Mouse (Mus musculus): ENCODE measurements around the gene 2310022A10Rik. TPM values are rescaled to one million over a fixed set of nuclear protein-coding genes. Genes with fewer than 3 reads are reported as not detected.

2310022A10Rik gene
- total RNA-seq, 2 experiments from 2014 or later: 23.1 to 26.2 TPM

DNA sequence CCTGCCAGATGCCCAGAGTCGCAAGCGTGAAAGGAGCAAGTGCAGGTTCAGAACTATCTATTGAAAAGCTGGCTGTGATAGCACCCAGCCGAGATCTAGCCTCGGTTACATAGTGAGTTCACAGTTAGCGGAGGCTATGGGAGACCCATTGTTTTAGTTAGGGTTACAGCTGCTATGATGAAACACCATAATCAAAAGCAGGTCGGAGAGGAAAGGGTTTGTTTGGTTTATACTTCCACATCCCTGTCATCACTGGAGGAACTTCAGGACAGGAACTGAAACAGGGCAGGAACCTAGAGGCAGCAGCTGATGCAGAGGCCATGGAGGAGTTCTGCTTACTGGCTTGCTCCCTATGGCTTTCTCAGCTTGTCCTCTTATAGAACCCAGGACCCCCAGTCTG lies 24.6 kb downstream of the 2310022A10Rik start:
- intact Hi-C loops (cut with DNase I): no loop called here

DNA sequence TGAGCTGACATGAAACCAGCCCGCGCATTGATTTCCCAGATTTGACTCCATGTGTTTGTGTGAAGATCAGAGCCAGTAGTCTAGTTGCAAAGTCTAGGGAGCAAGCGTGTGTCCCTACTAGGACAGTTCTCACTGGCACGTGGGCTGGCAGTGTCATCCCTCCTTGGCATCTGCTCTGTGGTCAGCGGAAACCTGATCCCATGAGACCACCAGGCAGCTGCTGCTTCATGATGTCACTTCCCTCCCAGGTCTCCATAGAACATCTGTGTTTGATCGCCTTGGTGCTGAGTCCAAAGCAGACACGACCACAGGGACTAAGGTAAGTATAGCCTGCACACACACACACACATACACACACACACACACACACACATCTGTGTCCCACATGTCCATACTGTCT lies 25.4 kb downstream of the 2310022A10Rik start:
- no peak for DNase-seq (ENCODE audit: extremely low spot score in 1 of 2, low spot score in 2 of 2)
- intact Hi-C loops (cut with DNase I): no loop called here

More for the DNA sequence above, 24.6 kb downstream of the 2310022A10Rik start:
- DNase-seq (ENCODE audit: extremely low spot score in 1 of 2, low spot score in 2 of 2): no peak

GRCm38 (mm10) chr7:27580380-27581174 lies 27.5 kb downstream of the 2310022A10Rik start:
- DNase-seq (ENCODE audit: extremely low spot score in 1 of 2, low spot score in 2 of 2): no peak
- intact Hi-C loops (cut with DNase I): no loop called here

GRCm38 (mm10) chr7:27586861-27587260 lies 33.8 kb downstream of the 2310022A10Rik start:
- DNase-seq (ENCODE audit: extremely low spot score in 1 of 2, low spot score in 2 of 2): no peak
- intact Hi-C loops (cut with DNase I): no loop called here

DNA sequence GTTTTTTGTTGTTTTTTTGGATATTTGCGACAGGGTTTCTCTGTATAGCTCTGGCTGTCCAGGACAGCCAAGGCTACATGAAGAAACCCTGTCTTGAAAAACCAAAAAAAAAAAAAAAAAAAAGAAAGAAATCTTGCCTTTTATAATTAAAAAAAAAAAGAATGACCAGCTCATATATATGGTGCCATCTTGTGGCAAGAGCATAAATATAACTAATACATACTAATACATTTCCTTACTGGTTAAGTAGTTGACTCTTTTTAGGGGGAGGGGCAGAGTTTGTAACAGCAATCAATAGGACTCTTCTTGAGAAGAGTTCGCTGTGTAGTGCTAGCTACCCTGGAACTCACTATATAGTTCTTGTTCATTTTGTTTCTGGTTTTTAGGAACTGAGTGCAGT lies 34.7 kb downstream of the 2310022A10Rik start:
- no peak for DNase-seq (ENCODE audit: extremely low spot score in 1 of 2, low spot score in 2 of 2)

DNA sequence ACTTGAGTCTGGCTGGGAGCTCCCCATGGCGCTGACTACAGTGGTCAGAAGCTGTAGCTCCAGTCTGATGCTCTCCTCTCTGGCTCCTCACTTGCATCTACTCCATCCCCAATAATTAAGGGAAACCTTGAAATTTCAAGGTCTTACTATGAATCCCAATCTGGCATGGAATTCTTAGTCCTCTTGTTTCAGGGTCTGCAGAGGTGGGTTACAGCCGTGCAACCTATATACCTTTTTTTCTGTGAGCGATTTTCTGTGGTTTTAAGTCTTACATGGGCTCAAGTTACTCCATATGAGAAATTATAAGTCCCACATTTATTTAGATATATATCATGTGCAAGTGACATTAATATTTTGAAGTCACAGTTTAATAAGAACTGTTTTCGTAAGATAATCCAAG lies 37.1 kb downstream of the 2310022A10Rik start:
- intact Hi-C loops (cut with DNase I): loop anchor here (5.0 kb wide), 1 partner anchor 118 kb away; the partner anchor contains the start of gene Sertad3

More for the DNA sequence above, 34.7 kb downstream of the 2310022A10Rik start:
- intact Hi-C loops (cut with DNase I): no loop called here

DNA sequence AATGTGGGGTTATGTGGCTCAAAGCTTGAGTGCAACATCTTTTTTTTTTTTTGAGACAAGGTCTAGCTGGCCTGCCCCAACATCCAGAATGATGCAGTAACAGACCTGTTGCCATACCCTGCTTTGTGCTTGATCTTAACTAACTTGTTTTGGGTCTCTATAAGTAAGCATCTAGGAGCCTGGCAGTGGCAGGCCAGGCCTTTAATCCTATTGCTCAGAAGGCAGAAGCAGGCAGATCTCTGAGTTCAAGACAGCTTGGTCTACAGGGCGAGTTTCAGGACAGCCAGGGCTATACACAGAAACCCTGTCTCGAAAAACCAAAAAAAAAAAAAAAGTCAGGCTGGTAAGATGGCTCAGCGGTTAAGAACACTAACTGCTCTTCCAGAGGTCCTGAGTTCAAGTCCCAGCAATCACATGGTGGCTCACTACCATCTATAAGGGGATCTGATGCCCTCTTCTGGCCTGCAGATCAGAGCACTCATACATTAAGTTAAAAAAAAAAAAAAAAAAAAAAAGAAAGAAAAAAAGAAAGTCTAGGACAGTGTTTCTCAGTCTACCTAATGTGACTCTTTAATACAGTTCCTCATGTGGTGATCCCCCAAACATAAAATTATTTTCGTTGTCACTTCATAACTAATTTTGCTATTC lies 37.7 kb downstream of the 2310022A10Rik start:
- intact Hi-C loops (cut with DNase I): loop anchor here (5.0 kb wide), 1 partner anchor 118 kb away; the partner anchor contains the start of gene Sertad3

More for the DNA sequence above, 37.1 kb downstream of the 2310022A10Rik start:
- DNase-seq (ENCODE audit: extremely low spot score in 1 of 2, low spot score in 2 of 2): no peak

GRCm38 (mm10) chr7:27591266-27592216 lies 38.5 kb downstream of the 2310022A10Rik start, which contains the start of gene Akt2:
TSS of gene Akt2 (plus strand) at chr7:27591552.
- intact Hi-C loops (cut with DNase I): loop anchor here (5.0 kb wide), 1 partner anchor 119 kb away; the partner anchor contains the start of gene Sertad3
- peak; percentile 96 for DNase-seq (ENCODE audit: extremely low spot score in 1 of 2, low spot score in 2 of 2)

More for the DNA sequence above, 37.7 kb downstream of the 2310022A10Rik start:
- DNase-seq (ENCODE audit: extremely low spot score in 1 of 2, low spot score in 2 of 2): no peak

- DNase-seq (ENCODE audit: extremely low spot score in 1 of 2, low spot score in 2 of 2): peak in 1 of 2 experiments; percentile 55
- intact Hi-C loops (cut with DNase I): loop anchor here (5.0 kb wide), 1 partner anchor 120 kb away; the partner anchor contains the start of gene Sertad3
Observed at GRCm38 (mm10) chr7:27592217-27592929, 39.3 kb downstream of the 2310022A10Rik start.

DNA sequence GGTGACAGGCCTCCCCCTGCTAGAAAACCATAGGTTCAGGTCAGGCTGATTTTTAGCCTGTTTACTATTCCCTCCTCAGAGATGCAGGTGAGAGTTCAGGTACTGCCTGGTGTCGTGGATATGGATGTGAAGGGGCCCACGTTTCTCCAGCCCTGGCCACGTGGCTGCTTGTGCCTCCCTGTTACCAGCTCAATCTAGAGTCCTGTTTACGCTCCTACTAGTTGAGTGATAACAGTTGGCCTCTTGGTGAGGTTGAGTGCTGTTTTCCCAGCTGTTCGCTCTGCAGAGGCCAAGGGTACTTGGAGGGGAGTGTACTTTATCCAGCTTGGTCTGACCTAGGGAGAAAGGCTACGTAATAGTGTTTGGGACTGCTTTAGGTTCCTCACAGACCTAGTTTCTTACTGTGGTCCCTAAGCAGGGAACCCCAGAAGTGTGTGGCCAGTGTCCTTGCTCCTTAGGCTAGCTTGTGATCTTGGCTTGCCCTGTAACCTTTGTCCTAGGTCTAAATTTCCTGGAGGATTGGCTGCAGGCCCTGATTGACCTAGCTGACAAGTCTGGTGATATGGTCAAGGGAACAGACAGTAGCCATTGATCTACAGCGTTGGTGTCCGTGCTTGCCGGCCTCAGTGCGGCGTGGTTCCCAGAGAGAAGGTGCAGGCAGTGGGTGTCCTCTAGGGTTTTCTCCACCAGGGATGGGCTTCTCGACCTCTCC lies 40.1 kb downstream of the 2310022A10Rik start:
- intact Hi-C loops (cut with DNase I): loop anchor here (5.0 kb wide), 1 partner anchor 121 kb away; the partner anchor contains the start of gene Sertad3
- no peak for DNase-seq (ENCODE audit: extremely low spot score in 1 of 2, low spot score in 2 of 2)

DNA sequence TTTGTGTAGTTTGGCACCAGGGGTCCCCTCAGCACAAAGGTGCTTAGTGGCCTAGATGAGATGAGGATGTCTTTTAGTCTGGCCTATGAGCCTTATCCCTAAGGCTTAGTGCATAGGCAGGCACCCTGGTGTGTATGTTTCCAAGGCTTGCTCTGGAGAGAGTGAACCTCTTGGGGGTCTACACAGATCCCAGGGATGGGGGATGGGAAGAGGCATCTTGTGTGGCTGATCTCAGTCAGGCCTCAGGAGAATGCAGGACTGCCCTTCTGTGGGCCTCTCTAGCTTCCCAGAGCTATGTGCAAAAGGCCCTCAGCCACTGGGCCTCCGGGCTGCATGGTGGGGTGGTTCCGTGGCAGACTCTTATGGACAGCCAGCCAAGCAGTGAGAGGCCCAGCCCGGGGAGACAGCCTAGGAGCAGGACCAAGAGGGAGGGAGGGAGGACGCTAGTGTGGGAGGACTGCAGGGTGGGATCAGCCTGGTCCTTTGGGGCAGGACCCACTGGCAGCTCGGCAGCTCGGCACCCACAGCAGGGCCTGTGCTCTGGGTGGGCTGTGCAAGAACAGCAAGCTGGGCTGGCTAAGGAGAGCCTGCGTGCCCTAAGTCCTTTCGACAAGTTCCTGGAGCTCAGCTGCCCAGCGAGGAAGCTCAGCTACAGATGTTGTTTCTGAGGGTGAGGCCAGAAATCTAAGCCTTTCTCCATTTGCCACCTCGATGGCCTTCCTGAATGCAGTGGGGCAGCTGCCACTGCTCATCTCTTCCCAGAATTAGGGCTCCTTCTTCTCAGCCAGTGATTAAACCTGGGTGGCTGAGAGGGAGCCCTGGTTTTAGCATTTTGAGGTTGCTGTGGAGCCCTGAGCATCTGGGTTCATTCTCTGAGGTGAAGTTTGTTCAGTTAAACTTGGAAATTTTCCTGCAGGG lies 43.8 kb downstream of the 2310022A10Rik start:
- DNase-seq (ENCODE audit: extremely low spot score in 1 of 2, low spot score in 2 of 2): no peak
- intact Hi-C loops (cut with DNase I): no loop called here

DNA sequence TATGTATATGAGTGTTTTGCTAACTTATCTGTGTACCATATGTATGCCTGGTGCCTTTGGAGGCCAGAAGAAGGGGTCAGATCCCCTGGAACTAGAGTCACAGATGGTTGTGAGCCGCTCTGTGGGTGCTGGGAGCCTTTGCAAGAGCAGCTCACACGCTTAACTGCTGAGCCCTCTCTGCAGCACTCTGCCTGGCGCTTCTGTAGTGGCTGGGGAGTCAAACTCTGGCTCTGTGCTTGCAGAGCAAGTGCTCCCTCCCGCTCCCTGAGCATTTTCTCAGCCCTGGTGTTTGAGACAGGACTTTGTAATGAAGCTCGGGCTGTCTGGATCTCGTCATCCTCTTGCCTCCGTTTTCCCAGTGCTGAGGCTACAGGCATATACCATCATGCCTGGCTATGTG lies 45.0 kb downstream of the 2310022A10Rik start:
- intact Hi-C loops (cut with DNase I): no loop called here
- DNase-seq (ENCODE audit: extremely low spot score in 1 of 2, low spot score in 2 of 2): no peak

DNA sequence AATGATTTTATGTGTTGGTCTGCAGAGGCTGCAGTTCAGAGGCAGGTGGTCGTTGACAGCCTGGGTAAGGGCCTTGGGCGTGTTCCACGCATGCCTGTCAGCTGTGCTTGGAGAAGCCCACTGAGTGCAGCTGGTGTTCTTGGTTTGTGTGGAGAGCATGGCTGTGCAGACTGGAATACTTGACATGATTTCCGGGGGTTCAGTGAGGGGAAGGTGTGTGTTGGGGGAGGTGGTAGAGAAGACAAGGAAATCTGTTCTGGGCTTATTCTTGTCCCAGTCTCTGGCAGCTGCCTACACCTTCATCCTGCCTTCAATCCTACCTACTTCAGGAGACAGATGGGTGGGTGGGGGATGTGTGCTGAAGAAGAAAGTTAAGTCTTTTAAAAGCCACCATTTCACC lies 48.6 kb downstream of the 2310022A10Rik start:
- intact Hi-C loops (cut with DNase I): no loop called here
- DNase-seq (ENCODE audit: extremely low spot score in 1 of 2, low spot score in 2 of 2): peak; percentile 54 to 63

DNA sequence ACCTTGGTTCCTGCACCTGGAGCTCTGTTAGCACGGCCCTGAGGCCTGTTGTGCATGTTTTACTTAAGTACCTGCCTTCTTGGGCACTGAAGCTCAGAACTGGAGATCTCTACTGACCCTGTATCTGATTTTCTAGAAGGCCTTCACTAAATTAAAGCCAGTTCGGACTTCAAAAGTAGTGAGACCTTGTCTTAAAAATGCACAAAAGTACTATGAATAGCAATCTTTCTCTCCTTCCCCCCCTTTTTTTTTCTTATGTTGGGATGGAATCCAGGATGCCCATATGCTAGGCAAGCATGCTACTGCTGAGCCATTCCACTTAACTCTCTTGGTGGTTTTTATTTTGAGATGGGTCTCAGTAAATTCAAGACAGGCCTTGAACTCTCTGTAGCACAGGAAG lies 49.1 kb downstream of the 2310022A10Rik start:
- no peak for DNase-seq (ENCODE audit: extremely low spot score in 1 of 2, low spot score in 2 of 2)
- intact Hi-C loops (cut with DNase I): no loop called here

- no peak for DNase-seq (ENCODE audit: extremely low spot score in 1 of 2, low spot score in 2 of 2)
- intact Hi-C loops (cut with DNase I): no loop called here
Observed at GRCm38 (mm10) chr7:27602835-27603234, 49.8 kb downstream of the 2310022A10Rik start.

DNA sequence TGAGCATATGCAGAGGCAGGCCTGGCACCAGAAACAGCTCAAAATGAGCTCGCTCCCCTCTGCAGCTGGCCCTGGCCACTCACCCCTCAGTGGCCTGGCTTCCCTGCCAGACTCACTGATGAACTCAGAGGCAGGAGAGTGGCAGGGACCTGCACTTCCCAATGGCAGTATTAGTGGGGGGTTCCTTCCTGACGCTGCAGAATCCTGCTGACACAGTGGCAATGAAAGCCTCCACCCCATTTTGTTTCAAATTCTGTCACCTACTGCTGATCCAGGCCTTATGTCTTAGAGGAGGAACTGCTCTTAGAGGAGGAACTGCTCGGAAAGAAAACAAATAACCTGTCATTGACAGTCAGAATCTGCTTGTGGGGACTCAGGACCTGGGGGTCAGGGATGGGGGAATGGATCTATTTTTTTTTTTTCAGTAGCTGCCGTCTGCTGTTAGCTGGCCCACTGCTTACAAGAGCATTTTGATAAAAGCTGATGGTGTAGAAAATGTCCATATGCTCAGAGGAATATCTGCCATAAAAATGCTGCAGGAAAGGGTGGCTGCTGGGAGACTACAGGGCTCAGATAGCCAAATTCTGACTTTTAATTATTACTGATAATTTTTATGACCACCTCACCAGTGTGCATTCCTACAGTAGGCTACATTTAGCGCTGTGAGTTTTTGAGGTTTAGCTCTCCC lies 51.8 kb downstream of the 2310022A10Rik start:
- DNase-seq (ENCODE audit: extremely low spot score in 1 of 2, low spot score in 2 of 2): no peak
- intact Hi-C loops (cut with DNase I): no loop called here
